Mouse (Mus musculus): Measurements from ENCODE around the gene Plcb1. TPM values are rescaled to one million over a fixed set of nuclear protein-coding genes. Genes with fewer than 3 reads are reported as not detected.
A peak's percentile ranks its signal among the peaks of the same experiment; 100 is the strongest.

Gene Plcb1
- total and polyA plus RNA-seq, 3 experiments: 0.78 to 4.2 (median 3.9) TPM

- no peaks in the 10 kb centered on the region for H3K27me3 ChIP-seq (ENCODE audit: control insufficient read depth, insufficient read depth, low read length)
- intact Hi-C loops (cut with DNase I): no loop called here
- no peak overlapping the region for H3K9ac ChIP-seq (ENCODE audit: low read depth, low read length)
- H3K79me2 ChIP-seq (replicated peaks; ENCODE audit: control insufficient read depth, insufficient read depth, low read length): no peaks in the 10 kb centered on the region
- H3K36me3 ChIP-seq (ENCODE audit: control insufficient read depth, insufficient read depth, low read length): no peaks in the 10 kb centered on the region
- TF ChIP-seq CTCF (IDR thresholded peaks at IDR 0.05) (no peak), POLR2A (IDR thresholded peaks at IDR 0.05; ENCODE audit: insufficient read depth, low read depth, low read length) (no peak), EP300 (IDR thresholded peaks at IDR 0.05; ENCODE audit: insufficient read depth, low read depth, low read length) (no peak)
- 85% methylated on average over 2 of the region's 2 CpGs for WGBS
- H3K4me3 ChIP-seq: no peak overlapping the region
- DNase-seq: no peak
- H3K4me1 ChIP-seq (ENCODE audit: control insufficient read depth, insufficient read depth, low read length): no peaks in the 10 kb centered on the region
- H3K27ac ChIP-seq: no peak overlapping the region
Measured at GRCm38 (mm10) chr2:134764506-134764905, 21.4 kb upstream of the Plcb1 start.

DNA sequence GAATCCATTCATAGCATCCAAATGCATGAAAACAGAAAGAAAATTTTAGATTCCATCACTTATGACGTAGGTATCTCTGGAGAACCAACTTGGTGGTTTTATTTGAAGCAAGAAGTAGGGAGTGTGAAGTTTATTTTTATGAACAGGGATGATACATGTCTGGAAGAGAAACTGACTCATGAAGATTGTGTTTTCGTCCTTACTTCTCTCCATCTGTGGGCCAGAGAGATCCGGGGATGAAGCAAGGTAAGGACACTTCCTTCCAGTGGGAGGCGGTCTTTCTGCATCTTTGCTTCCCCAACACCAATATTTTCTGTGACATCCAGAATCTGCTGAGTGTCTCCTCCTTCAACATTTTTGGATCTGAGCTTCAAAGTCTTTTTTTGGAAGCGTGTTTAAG lies 6.0 kb upstream of the Plcb1 start:
- intact Hi-C loops (cut with DNase I): loop anchor here (10.0 kb wide), 1 partner anchor 235 kb away; no protein-coding TSS in a partner anchor

DNA sequence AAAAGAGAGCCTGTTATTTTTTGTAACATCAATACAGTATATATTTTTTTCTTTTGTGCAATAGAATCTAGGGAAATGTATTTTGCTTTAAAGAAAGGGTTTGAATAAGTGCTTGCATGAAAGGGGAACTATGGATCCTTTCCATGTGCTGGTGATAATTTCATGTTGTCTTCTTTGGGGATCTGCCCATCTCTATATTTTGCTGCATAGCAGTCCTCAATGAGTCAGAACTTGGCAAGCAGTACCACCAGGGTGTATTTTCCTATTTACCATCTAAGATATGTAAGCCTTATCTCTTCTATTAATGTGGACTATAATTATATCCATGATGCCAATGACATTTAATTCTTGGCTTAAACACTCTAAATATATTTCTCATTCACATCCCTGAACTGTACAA lies 5.6 kb upstream of the Plcb1 start:
- Histone ChIP-seq H3K27ac (no peak overlapping the region), H3K4me1 (ENCODE audit: control insufficient read depth, insufficient read depth, low read length) (no peaks in the 10 kb centered on the region), H3K36me3 (ENCODE audit: control insufficient read depth, insufficient read depth, low read length) (no peaks in the 10 kb centered on the region), H3K9ac (ENCODE audit: low read depth, low read length) (no peak overlapping the region), H3K79me2 (replicated peaks; ENCODE audit: control insufficient read depth, insufficient read depth, low read length) (no peaks in the 10 kb centered on the region), H3K4me3 (no peak overlapping the region), H3K27me3 (ENCODE audit: control insufficient read depth, insufficient read depth, low read length) (no peaks in the 10 kb centered on the region)
- DNase-seq: no peak
- intact Hi-C loops (cut with DNase I): no loop called here
- no peak for TF ChIP-seq CTCF (IDR thresholded peaks at IDR 0.05)
- TF ChIP-seq EP300 (IDR thresholded peaks at IDR 0.05; ENCODE audit: insufficient read depth, low read depth, low read length): no peak
- TF ChIP-seq POLR2A (IDR thresholded peaks at IDR 0.05; ENCODE audit: insufficient read depth, low read depth, low read length): no peak

More for the DNA sequence above, 6.0 kb upstream of the Plcb1 start:
- H3K4me3 ChIP-seq: no peak overlapping the region
- no peak overlapping the region for H3K9ac ChIP-seq (ENCODE audit: low read depth, low read length)
- 60% methylated on average over 5 of the region's 5 CpGs for WGBS
- H3K79me2 ChIP-seq (replicated peaks; ENCODE audit: control insufficient read depth, insufficient read depth, low read length): no peaks in the 10 kb centered on the region
- H3K27me3 ChIP-seq (ENCODE audit: control insufficient read depth, insufficient read depth, low read length): no peaks in the 10 kb centered on the region
- H3K27ac ChIP-seq: no peak overlapping the region
- no peaks in the 10 kb centered on the region for H3K4me1 ChIP-seq (ENCODE audit: control insufficient read depth, insufficient read depth, low read length)
- no peak for TF ChIP-seq EP300 (IDR thresholded peaks at IDR 0.05; ENCODE audit: insufficient read depth, low read depth, low read length)
- peak; percentile 34; the same call in 1 of the 2 replicates for TF ChIP-seq CTCF (IDR thresholded peaks at IDR 0.05)
- TF ChIP-seq POLR2A (IDR thresholded peaks at IDR 0.05; ENCODE audit: insufficient read depth, low read depth, low read length): no peak
- no peaks in the 10 kb centered on the region for H3K36me3 ChIP-seq (ENCODE audit: control insufficient read depth, insufficient read depth, low read length)
- no peak for DNase-seq

- no peak for TF ChIP-seq EP300 (IDR thresholded peaks at IDR 0.05; ENCODE audit: insufficient read depth, low read depth, low read length)
- TF ChIP-seq POLR2A (IDR thresholded peaks at IDR 0.05; ENCODE audit: insufficient read depth, low read depth, low read length): no peak
- no peak for TF ChIP-seq CTCF (IDR thresholded peaks at IDR 0.05)
- Histone ChIP-seq H3K27me3 (ENCODE audit: control insufficient read depth, insufficient read depth, low read length) (no peaks in the 10 kb centered on the region), H3K9ac (ENCODE audit: low read depth, low read length) (peak overlapping the region; percentile 75), H3K4me1 (ENCODE audit: control insufficient read depth, insufficient read depth, low read length) (no peaks in the 10 kb centered on the region; the same call in 1 of the 2 replicates), H3K4me3 (peak overlapping the region; percentile 61), H3K27ac (peak overlapping the region; percentile 91), H3K79me2 (replicated peaks; ENCODE audit: control insufficient read depth, insufficient read depth, low read length) (no peaks in the 10 kb centered on the region), H3K36me3 (ENCODE audit: control insufficient read depth, insufficient read depth, low read length) (no peaks in the 10 kb centered on the region)
- peak; percentile 11 to 26 for DNase-seq
- intact Hi-C loops (cut with DNase I): loop anchor here (1.0 to 5.0 kb wide), 7 partner anchors 65 to 537 kb away; no protein-coding TSS in a partner anchor
- 8% methylated on average over 6 of the region's 6 CpGs for WGBS
Measured at GRCm38 (mm10) chr2:134786856-134787250, 986 bp downstream of the Plcb1 start.

DNA sequence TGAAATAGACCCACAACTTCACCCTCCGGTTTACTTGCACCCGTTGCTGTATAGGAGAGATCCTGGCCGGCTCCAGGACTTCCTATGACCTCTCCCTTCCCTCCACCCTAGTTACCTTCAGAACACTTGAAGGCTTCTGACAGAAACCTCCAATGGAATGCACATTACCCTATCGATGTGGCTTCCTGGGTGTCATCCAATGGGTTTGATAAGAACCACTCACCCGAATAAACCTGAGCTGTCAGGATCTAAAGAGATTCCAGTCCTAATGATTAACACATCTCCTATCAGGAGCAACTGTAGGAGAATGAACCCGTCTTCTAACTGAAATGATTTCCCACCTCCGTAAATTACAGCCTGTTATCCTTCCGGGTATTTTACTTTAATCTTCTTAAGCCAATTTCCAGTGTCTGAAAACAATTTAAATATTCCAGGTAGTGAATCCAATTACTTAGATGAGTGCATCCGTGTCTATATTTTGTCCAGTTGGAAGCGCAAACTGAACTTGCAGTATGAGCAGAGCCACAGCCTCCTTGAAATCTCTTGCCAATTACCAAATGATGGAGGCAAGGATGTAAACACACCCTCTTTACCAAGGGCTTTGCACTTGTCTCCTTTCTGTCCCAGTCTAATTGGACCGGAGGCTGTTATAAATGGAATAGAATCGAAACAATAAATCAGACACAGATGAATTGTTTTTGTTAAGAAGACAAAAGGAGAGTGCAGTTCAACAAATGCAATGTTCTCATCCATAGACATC lies 1.6 kb downstream of the Plcb1 start:
- intact Hi-C loops (cut with DNase I): loop anchor here (2.0 to 5.0 kb wide), 5 partner anchors 65 to 475 kb away; no protein-coding TSS in a partner anchor
- no peaks in the 10 kb centered on the region for H3K79me2 ChIP-seq (replicated peaks; ENCODE audit: control insufficient read depth, insufficient read depth, low read length)
- no peaks in the 10 kb centered on the region for H3K27me3 ChIP-seq (ENCODE audit: control insufficient read depth, insufficient read depth, low read length)
- no peaks in the 10 kb centered on the region; the same call in 1 of the 2 replicates for H3K4me1 ChIP-seq (ENCODE audit: control insufficient read depth, insufficient read depth, low read length)
- peak overlapping the region; percentile 75 for H3K9ac ChIP-seq (ENCODE audit: low read depth, low read length)
- peak overlapping the region; percentile 91; the same call in 1 of the 2 replicates for H3K27ac ChIP-seq
- DNase-seq: no peak
- TF ChIP-seq EP300 (IDR thresholded peaks at IDR 0.05; ENCODE audit: insufficient read depth, low read depth, low read length) (no peak), POLR2A (IDR thresholded peaks at IDR 0.05; ENCODE audit: insufficient read depth, low read depth, low read length) (no peak), CTCF (IDR thresholded peaks at IDR 0.05) (no peak)
- peak overlapping the region; percentile 61 for H3K4me3 ChIP-seq
- 53% methylated on average over 12 of the region's 12 CpGs for WGBS
- H3K36me3 ChIP-seq (ENCODE audit: control insufficient read depth, insufficient read depth, low read length): no peaks in the 10 kb centered on the region

- 70% methylated on average over 7 of the region's 7 CpGs for WGBS
Measured at GRCm38 (mm10) chr2:134792926-134793325, 7.1 kb downstream of the Plcb1 start.

More at GRCm38 (mm10) chr2:134792926-134793325, 7.1 kb downstream of the Plcb1 start:
- H3K79me2 ChIP-seq (replicated peaks; ENCODE audit: control insufficient read depth, insufficient read depth, low read length): no peaks in the 10 kb centered on the region
- no peak overlapping the region for H3K27ac ChIP-seq
- no peak overlapping the region for H3K9ac ChIP-seq (ENCODE audit: low read depth, low read length)
- no peak overlapping the region for H3K4me3 ChIP-seq
- no peak for TF ChIP-seq POLR2A (IDR thresholded peaks at IDR 0.05; ENCODE audit: insufficient read depth, low read depth, low read length)
- no peak for TF ChIP-seq EP300 (IDR thresholded peaks at IDR 0.05; ENCODE audit: insufficient read depth, low read depth, low read length)
- no peak for TF ChIP-seq CTCF (IDR thresholded peaks at IDR 0.05)
- no peaks in the 10 kb centered on the region; the same call in 1 of the 2 replicates for H3K4me1 ChIP-seq (ENCODE audit: control insufficient read depth, insufficient read depth, low read length)
- no peaks in the 10 kb centered on the region for H3K36me3 ChIP-seq (ENCODE audit: control insufficient read depth, insufficient read depth, low read length)
- H3K27me3 ChIP-seq (ENCODE audit: control insufficient read depth, insufficient read depth, low read length): no peaks in the 10 kb centered on the region
- intact Hi-C loops (cut with DNase I): no loop called here
- DNase-seq: no peak
